ENCODE assay signal across 8 mouse cellular contexts in genomic region chr11:88904080-88904479, GRCm38 (mm10).
"Had no signal": no experiment of that assay in that cellular context is flagged by ENCODE, and none has a peak within 500 bp of the region (broad histone marks: within the 10 kb centered on the region; RNA-seq: fewer than 3 reads in every experiment).

No protein-coding gene starts in this region.

- ATAC-seq: midbrain, embryonic 13.5 days had no signal

- H3K27ac ChIP-seq: kidney, embryonic 15.5 days; left cerebral cortex, adult 2 months; limb, embryonic 15.5 days; midbrain, embryonic 13.5 days had no signal

- H3K4me3 ChIP-seq: kidney, embryonic 15.5 days; left cerebral cortex, adult 2 months; limb, embryonic 15.5 days; midbrain, embryonic 13.5 days had no signal

- H3K4me2 ChIP-seq: kidney, embryonic 15.5 days; limb, embryonic 15.5 days; midbrain, embryonic 13.5 days had no signal

- DNase-seq: kidney, postnatal 25 days; lung, adult 18-20 months; right cerebral cortex, postnatal 14 days; thymus, postnatal 36 days had no signal

- H3K9me3 ChIP-seq: kidney, embryonic 15.5 days; limb, embryonic 15.5 days; midbrain, embryonic 13.5 days had no signal

- H3K9ac ChIP-seq: kidney, embryonic 15.5 days; limb, embryonic 15.5 days; midbrain, embryonic 13.5 days had no signal

- H3K36me3 ChIP-seq: kidney, embryonic 15.5 days; limb, embryonic 15.5 days; midbrain, embryonic 13.5 days had no signal

- H3K27me3 ChIP-seq: kidney, embryonic 15.5 days; limb, embryonic 15.5 days; midbrain, embryonic 13.5 days had no signal

- H3K4me1 ChIP-seq: midbrain, embryonic 13.5 days had no signal
